Mouse (Mus musculus) kidney, adult 2 months (tissue): ENCODE results near the gene 1700056E22Rik.

Source experiments
- CTCF ChIP-seq: fragments of 200-500 bp; conservative IDR thresholded peaks from 2 replicates; pipeline ENCODE4 v1.5.1; 2011; ENCODE audit warnings: low read depth, mild to moderate bottlenecking, control low read depth, low read length, moderate library complexity, mixed read lengths; ENCODE audit not compliant: insufficient read depth, insufficient read length
- POLR2A ChIP-seq: fragments of 200-500 bp; IDR thresholded peaks from one replicate; pipeline ENCODE4 v1.6.1; 2011; ENCODE audit warnings: low read depth, low read length, control low read depth

- TF ChIP-seq CTCF, result no peak
- no peak for TF ChIP-seq POLR2A
Observed at GRCm38 (mm10) chr1:184067704-184068558, 33.8 kb upstream of the 1700056E22Rik start.
